Mouse (Mus musculus) lung, postnatal 36 days (tissue): ENCODE data around the gene Nek2.

Experiments used
- DNase-seq: peaks from one replicate; pipeline ENCODE4 v3.0.0; 2022; ENCODE audit warnings: mixed read lengths

Gene Nek2

DNA sequence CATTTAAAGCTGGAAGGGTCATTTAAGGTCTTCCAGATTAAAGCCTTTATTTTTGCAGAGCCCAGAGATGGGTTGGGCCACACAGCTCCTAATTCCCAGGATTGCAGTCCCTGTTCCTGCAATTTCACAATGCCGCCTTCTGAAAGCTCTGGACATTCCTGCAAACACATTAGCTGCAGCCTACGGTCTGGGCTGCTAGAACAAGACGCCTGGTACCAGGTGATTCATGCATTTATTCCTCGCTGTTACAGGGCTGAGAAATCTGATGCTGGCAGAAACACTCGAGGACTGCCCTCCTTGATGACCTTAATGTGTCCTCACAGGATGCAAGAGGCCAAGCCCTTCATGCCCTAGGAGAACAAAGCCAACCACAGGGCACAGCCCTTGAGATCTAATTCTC is 6.3 kb upstream of the Nek2 start:
- DNase-seq = no peak

DNA sequence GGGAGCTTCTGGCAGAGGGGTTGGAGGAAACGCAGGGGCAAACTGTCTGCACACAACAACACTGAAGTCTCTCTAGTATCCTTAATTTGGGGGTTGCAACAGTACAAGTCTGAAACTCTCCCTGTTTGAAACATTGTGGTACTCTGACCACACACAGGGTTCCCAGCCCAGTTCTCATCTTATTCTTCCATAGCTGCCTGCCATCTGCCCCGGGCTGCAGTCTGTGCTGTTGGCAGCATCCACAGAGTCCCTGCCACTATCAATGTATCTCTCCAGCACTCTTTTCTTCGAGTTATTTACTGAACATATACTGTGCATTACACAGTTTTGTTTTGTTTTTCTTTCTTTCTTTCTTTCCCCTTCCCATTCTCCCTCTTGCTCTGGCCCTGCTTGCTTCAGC is 4.6 kb upstream of the Nek2 start:
- no peak for DNase-seq

DNA sequence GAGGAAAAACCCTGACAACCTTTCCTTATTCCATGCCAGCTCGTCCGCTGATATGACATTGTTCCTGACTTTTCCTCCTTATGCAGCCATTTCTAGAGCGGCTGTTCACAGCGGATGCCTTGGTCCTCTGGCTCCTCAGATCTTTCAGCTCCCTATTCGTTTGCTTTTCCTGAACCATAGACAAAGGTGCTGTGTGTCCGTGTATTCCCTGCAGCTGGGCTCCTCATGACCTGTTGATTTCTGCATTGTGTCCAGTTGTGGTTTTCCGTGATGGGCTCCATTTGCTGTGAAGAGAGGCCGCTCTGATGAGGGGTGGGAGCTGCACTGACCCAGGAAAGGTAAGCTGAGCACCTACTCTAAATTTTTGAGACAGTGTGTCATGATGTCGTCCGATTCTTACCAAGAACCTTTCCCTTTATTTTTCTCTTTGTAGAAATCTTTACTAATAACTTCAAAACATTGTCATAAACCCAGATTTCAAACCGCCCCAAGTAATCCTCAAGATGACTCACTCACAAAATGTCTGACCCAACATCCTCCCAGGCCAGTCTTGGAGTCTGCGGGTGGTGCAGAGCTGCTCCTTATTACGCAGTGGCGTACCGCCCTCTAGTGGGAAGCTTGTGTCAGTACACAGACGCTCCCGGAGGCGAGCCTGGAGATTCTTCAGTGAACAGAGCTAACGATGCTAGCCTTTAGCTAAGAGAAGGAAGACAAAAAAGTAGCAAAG is 3.7 kb upstream of the Nek2 start:
- peak; percentile 91 for DNase-seq

DNA sequence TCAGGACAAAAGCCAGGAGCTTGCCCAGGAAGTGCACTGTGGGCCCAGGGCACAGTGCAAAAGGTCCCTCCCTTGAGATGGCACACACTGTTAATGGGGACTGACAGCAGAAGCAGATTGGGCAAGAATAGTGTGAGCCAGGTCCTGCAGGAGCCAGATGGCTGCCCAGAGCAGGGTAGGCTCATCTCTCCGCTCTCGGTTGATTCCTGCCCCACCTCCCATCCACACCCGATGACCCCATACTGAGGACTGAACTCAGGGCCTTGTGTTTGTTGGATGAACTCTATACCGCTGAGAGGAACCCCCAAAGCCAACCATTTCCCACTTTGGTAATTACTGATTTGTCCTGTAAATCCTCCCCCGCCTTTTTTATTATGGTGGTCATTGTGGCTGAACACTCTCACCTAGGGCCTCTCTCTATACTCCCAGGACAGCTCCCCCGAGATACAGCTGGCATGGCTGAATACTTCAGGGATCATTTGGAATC is 3.1 kb upstream of the Nek2 start:
- no peak for DNase-seq

DNA sequence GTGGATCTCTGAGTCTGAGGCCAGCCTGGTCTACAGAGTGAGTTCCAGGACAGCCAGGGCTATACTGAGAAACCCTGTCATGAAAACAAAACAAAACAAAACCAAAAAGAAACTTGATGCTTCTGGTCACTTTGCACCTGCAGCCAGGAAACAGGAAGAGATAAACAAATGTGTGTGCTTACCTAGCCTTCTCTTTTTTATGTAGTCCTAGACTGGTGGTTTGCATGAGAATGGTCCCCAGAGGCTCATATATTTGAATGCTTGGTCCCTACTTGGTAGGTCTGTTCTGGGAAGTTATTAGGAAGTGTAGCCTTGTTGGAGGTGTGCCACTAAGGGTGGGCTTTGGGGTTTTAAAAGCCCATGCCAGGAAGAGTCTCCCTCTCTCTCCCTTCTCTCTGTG is 2.2 kb upstream of the Nek2 start:
- DNase-seq = no peak

DNA sequence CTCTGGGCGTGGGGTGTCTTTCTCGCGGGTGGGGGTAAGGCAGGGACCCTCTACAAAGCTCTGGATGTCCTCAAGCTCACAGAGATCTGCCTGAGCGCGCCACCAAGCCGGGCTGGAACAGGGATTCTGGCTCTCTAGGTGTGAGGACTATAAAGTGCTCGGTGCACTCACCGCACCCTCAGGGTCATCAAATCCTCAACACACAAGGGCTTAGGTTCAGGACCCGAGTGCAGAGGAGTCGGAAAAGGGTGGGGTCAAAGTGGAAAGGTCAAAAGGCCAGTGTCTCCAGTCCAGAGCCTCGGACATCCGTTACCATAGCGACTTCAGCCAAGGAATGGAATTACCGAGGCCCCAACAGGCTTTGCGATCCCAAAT is 306 bp upstream of the Nek2 start:
- no peak for DNase-seq

DNA sequence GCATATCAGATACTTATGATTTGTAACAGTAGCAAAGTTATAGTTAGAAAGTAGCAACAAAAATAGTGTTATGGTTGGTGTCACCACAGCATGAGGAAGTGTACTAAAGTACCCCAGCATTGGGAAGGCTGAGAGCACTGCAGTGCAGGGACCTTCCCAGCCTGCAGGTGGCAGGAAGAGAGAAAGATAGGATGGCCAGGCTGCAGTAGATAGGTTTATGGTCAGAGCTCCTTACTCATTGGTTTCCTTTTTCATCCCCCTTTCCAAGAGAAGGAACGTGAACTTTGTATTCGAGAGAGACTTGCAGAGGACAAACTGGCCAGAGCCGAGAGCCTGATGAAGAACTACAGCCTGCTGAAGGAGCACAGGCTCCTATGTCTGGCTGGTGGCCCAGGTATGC is 7.9 kb downstream of the Nek2 start:
- no peak for DNase-seq

DNA sequence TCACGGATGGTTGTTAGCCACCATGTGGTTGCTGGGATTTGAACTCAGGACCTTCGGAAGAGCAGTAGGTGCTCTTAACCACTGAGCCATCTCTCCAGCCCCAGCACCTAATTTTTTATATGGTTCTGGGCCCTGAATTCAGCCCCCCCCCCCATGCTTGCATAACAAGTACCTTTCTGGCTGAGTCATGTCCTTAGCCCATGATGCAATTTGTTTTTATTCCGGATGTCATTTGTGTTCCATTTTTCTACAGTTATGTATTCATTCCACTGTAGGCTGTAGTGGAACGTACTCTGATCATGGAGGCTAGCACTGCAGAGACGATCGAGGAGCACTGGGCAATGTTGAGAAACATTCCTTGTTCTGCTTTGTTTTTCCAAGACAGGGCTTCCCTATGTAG is 12.2 kb downstream of the Nek2 start:
- DNase-seq = no peak

DNA sequence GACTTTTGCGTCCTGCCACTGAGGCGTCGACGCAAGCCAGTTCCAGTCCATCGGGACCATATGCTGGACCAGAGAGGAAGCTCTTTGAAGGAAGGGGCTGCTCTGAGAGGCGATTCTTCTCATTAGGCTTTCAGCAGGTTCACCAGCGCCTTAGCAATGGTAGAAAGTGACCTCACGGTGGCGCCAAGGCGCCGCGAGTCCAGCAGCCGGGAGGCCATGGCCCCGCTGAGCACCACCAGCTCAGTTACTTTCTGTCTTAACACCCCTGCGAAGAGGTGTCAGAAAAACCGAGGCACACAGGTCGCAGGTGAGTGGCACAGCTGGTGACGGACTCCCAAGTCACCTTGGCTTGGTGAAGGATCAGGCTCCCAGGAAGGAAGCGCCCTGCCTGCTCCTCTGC is 13.6 kb downstream of the Nek2 start:
- peak; percentile 80 for DNase-seq

DNA sequence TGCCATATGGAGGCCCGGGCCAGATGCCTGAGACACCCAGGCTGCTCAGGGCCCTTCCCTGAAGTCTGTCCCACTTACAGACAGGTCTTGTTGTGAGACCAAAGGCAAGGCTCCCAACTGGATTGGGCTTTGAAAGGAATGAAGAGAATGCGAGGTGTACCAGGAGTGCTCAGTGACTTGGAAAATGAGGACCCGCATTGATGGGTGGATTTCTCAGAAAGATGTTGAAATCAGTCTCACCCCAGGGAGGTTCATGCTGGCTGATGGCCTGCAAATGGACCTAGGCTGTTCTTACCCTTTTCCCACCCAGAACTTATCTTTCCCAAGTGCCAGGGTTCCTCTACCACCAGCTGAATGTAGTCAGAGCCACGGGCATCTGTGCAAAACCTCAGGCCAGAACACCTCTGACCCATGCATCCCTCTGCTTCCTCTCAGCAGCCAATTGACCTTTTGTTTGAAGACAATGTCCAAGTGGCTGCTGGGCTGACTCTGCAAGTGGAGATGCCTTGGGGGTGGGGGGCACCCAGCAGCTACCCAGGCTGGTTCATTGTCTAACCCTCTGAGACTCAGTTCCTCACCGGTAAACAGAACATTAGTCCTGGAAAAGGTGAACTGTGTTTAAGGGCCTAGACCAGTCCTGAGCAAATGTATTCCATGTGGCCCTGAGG is 15.2 kb downstream of the Nek2 start:
- DNase-seq = no peak

DNA sequence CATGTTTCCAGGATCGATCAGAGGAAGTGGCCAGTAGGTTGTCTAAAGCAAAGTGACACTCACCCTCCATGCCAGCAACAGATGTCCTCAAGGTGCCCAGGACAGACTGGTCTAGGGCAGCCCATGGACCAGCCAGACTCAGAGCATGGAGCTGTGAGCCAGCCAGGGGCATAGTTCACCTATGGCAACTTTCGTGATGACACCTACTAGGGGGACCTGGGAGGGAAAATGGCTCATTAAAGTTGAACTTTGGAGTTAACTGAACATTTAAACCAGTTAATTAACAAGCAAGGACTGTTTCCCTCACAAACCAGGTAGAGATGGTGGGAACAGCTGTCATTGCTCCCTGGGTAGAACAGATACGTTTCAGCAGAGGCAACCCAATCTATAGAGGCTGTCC is 16.4 kb downstream of the Nek2 start:
- DNase-seq = no peak

DNA sequence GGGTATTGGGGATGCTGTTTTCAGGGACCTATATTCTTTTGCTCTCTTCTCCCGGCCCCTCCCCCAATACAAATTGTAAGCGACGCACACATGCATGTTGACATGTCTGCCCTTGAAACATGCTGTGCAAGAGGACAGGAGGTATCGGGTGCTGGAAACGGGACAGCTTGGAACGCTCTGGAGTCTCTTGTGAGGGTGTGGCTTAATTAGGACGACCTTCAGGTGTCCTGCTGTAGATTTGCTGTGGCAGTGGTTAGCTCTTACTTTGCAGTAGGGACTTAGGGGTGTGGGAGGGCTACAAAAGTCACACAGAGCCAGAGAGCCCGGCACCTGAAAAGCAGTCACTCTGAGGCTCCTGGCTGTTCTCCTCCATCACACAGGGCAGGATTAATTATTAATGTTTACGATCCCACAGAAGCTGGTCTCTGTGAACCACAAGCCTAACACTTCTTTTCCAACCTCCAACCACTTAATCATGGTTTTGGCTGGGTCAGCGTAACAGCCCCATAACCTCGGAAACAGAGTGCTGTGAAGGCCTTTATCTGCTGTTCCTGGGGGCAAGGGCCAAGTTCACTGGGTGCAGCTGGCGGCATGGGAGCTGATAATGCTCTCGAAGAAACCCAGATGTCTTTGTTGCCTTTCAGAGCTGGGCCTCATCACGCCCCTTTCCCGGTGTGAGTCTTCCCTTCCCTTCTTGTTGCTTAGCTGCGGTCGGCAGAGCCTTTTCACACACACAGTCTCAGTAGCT is 17.9 kb downstream of the Nek2 start:
- DNase-seq = no peak

DNA sequence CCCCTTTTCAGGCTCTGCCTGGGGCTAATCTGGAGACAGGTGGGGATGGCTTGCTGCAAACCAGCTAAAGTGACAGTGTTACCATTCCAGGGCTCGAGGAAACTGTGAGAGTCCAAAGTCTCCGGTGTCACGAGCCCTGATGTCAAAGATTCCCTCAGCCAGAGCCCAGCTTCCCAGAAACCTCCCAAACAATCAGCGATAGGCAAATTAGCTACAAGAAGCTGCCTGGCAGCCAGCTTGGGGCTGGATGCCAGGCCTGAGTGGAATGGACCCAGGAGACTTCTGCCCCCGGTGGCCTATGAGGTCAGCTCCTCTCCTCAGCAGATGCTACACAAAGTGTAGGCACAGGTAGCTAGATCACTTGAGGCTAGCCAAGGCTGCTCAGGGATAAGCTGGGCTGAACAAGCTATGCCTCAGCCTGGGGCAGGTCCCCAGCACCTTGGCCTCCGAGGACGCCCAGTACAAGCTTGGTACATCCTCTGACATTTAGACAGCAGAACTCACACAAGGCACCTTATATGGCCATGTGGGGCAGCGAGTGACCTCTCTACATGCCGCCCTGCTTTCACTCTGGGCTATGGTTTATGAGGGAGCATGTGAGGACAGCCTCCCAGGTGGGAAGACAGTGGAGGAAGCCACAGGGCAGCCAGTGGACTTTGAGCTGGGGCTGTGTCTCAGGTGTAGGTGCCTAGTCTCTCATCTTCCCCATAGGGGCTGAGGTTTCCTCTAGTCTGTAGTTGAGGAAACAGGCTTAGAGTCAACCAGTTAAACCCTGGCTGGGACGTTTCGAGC is 19.7 kb downstream of the Nek2 start:
- DNase-seq = peak; percentile 31

DNA sequence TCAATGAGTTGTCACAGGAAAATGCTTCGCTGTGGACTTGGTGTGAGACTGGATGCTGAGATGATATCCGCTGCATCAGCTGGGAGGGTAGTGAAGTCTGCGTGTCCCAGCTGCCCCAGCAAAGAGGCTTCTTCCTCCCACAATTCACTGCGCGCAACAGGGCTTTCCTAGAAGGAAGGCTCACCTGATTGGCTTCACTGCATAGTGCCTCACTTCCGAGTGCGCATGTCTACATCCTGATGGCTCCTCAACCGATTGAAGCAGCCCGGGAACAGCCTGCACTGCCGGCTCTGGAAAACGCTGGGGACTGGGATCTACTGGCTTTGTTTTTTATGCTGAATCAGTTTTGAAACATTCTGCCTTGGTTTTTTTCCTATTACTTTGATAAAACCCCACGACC is 21.0 kb downstream of the Nek2 start:
- DNase-seq = no peak

DNA sequence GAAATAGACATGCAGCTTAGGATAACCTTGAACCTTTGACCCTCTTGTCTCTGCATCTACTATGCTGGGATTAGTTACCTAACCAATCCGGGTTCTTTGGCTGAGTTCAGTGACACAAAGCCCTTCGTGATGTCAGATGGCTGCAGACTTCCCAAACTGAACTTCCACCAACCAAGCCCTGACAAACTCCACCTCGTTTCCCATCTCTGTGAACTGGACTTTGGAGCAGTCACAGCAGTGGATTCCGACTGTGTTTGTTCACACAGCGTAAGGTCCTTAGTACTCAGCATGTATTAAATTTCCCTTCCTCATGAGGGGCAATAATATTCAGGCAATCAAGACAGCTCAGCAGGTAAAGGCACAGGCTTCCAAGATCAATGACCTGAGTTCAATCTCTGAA is 25.4 kb downstream of the Nek2 start:
- DNase-seq = no peak

DNA sequence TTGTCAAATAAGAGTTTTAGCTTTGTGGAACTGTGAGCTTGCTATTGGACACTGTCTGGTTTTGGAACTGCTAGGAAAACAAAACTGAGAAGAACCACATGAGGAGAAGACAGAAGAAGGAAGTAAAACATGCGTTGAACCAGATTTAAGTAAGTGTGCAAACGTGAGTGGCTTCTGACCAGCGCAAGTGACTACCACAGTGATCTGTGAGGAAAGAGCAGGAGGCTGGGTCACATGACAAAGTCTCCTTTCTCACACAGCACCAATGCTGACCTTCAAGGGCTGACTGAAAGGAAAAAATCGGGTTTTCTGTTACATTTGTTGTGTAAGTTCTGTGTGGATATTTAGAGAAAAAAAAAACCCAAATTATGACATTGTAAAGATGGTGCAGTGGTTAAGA is 28.3 kb downstream of the Nek2 start:
- no peak for DNase-seq

DNA sequence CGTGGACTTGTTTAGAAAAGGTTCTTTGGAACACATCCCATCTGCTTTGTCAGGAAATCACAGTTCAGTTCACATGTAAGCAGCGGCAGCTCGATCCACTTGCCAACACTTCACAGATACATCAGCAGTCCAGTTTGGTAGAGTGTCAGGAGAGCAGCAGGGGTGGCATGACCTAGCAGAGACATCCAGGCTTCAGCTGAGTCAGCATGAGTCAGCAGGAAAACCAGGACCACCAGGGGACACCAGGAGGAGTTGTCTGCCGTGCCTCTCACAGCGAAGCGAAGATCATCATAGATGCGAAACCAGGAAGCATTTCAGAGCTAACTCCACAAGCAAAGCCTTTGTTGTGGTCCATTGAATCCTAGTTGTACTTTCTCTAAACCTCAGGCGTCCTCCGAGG is 32.2 kb downstream of the Nek2 start:
- DNase-seq = no peak

DNA sequence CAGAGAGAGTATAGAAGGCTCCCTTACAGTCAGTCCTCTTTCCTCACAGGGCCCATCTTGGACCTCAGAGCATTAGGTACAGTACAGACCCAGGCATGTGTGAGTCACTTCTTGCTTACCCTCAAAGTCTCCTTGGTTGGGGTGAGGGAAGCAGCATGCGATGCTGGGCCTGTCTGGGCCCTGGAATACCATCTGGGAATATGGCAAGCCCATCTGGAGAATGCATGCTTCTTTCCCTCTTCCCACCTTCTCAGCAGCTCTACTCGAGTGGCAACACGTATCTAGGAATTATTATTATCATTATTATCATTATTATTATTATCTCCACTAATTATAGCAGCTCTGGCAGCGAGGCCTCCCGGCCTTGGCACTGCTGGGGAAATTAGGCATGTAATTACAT is 33.5 kb downstream of the Nek2 start:
- no peak for DNase-seq

DNA sequence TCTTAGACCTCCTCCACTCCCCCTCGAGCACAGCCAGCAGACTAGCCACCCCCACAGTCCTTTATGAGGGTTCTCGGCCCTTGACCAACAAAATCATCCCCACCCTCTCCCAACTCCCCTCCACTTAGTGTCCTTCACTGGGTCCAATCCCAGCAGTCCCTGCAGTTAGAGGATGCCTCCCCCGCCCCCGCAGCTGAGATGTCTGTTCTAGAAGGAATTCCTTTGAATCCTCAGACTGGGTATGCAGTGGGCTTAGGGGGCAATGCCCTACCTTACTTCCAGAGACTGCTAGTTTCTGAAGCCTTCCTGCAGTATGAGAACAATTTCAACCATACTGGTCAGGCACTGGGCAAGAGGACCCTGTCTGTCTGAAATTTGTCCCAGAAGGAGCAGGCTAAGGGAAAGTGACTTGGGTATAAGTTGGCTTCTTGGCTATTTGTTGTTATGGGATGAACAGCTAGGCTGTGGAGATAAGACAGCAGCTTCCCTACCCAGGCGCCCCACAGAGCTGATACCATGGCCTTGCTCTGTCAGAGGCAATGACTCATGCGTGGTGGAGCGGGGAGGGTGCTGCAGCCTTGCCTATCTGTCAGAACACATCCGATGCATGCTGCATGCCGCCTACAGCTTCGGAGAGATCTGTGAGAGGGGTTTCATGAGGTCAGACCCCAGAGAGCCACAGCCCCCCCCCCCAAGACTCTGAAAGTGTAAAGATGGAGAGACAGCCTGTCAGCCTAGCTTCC is 34.1 kb downstream of the Nek2 start:
- no peak for DNase-seq

DNA sequence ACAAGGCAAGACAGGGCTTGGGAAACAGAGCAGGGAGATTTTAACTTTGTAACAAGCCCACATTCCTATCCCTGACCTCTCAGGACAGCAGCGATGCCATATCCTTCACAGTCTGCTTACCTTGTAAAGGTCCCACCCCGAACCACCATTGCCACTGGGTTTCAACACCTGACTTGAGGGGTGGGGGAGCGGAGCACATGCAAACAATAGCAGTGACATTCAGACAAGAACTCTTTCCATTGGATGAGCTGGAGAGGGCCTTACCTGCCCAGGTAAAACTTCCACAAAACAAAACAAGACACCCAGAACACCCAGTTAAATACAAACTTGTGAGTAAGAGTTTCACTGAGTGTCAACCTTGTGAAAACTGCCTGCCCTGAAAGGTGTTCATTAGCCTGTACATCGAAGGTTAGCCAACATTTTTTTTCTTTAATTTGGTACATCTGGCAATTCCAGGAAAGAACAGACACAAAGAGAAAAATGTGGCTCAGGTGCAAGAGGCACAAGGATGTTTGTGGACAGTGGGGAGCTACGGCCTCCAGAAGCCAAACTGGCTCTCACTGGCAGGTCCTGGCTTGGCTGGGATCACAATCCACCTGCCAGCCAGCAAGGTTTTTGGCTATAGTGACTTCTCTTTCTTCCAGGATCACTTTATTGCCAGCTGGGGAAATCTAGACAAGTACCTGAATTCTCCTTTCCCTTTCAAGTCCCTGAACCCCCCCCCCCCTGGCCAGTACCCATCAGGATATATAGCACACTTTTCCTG is 35.8 kb downstream of the Nek2 start:
- no peak for DNase-seq

DNA sequence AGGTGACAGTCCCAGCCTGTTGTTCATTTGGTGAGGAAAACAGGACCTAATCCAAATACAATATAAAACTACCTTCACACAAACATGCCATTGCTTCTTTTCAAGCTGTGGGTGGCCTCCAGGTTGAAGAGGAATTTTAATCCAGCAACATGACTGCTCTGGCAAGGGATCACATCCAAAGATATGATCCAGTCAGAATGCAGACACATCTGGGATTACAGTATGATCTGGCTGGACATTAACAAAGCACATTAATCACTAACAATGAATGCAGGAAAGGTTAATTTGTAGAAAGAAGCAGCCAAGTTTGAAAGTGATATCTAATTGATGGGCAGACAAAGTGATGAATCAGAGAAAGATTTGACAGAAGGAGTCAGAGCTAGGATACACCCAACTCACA is 36.9 kb downstream of the Nek2 start:
- no peak for DNase-seq

DNA sequence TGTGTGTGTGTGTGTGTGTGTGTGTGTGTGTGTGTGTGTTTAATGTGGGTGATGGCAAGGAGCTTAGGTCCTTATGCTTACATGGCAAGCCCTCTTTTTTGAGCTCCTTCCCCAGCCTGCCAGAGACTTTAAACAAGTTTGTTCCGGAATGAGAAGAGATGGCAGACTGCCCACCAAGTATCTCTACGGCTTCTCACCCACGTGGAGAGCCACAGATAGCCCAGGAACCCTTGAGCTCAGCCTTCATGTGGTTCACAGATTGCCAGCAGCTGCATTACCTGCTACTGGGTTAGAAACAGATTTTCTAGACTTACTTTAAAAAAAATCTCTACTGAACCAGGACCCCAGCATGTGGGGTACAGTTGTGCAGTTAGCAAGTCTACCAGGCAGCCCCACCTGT is 38.6 kb downstream of the Nek2 start:
- peak; percentile 61 for DNase-seq
